Mouse (Mus musculus) midbrain, embryonic 15.5 days (tissue): Measurements from ENCODE around the gene Gprc5b. TPM values are rescaled to one million over a fixed set of nuclear protein-coding genes. Genes with fewer than 3 reads are reported as not detected.
A peak's percentile ranks its signal among the peaks of the same experiment; 100 is the strongest.

Experiments
- ATAC-seq: fragments of 200-750 bp; cut with Nextera tagmentation; replicated peaks from 2 replicates; pipeline ENCODE4 v1.8.0; 2017; ENCODE audit warnings: moderate TSS enrichment
- H3K27ac ChIP-seq: fragments of 300-500 bp; sonication (generic); 2 replicates; pipeline ENCODE4 v1.5.1; 2015; ENCODE audit warnings: mild to moderate bottlenecking, inconsistent platforms
- H3K27me3 ChIP-seq: fragments of 300-500 bp; sonication (generic); replicated peaks from 2 replicates; pipeline ENCODE4 v1.6.1; 2015; ENCODE audit warnings: inconsistent platforms
- H3K36me3 ChIP-seq: fragments of 300-500 bp; sonication (generic); replicated peaks from 2 replicates; pipeline ENCODE4 v1.6.1; 2015; ENCODE audit warnings: inconsistent platforms
- H3K4me1 ChIP-seq: fragments of 300-500 bp; sonication (generic); 2 replicates; pipeline ENCODE4 v1.6.1; 2015; ENCODE audit warnings: inconsistent platforms
- H3K4me2 ChIP-seq: fragments of 300-500 bp; sonication (generic); 2 replicates; pipeline ENCODE4 v1.6.1; 2015; ENCODE audit warnings: inconsistent platforms, mild to moderate bottlenecking, moderate library complexity
- H3K4me3 ChIP-seq: fragments of 300-500 bp; sonication (generic); 2 replicates; pipeline ENCODE4 v1.5.1; 2015; ENCODE audit warnings: mild to moderate bottlenecking, inconsistent platforms
- H3K9ac ChIP-seq: fragments of 300-500 bp; sonication (generic); 2 replicates; pipeline ENCODE4 v1.6.1; 2015; ENCODE audit warnings: mild to moderate bottlenecking, inconsistent platforms
- H3K9me3 ChIP-seq: fragments of 300-500 bp; sonication (generic); 2 replicates; pipeline ENCODE4 v1.6.1; 2016; ENCODE audit warnings: inconsistent platforms
- WGBS: fragments of 180-500 bp; shearing (Covaris S2); methylation state at CpG from one replicate; pipeline ENCODE4 v1.1.7; 2015; ENCODE audit warnings: mixed read lengths; 5-methylcytosine and 5-hydroxymethylcytosine counted together
- polyA plus RNA-seq: library from polyadenylated mRNA; unstranded; fragments of >200 nt; fragmentation: Nextera tagmentation; extraction: Ambion mirVana; gene quantifications from 2 replicates; pipeline ENCODE4 v1.2.1, GENCODE M21; 2015

Gprc5b gene
- polyA plus RNA-seq, 1 experiment from 2014 or later = 6.1 TPM

GRCm38 (mm10) chr7:118996137-118996837 lies 1.3 kb upstream of the Gprc5b start:
- Histone ChIP-seq H3K9ac (no peak overlapping the region), H3K4me1 (peaks cover 43% of the 10 kb centered on the region), H3K4me3 (no peak overlapping the region), H3K9me3 (no peaks in the 10 kb centered on the region), H3K4me2 (peak overlapping the region; percentile 83), H3K36me3 (no peaks in the 10 kb centered on the region), H3K27ac (no peak overlapping the region), H3K27me3 (no peaks in the 10 kb centered on the region)
- 7% methylated on average over 13 of the region's 13 CpGs for WGBS
- peak; percentile 61 for ATAC-seq

- H3K9me3 ChIP-seq = no peaks in the 10 kb centered on the region
- no peak overlapping the region; the same call in 1 of the 2 replicates for H3K9ac ChIP-seq
- ATAC-seq = peak; percentile 27
- 9% methylated on average over 14 of the region's 14 CpGs for WGBS
- H3K4me1 ChIP-seq = peaks cover 48% of the 10 kb centered on the region
- no peaks in the 10 kb centered on the region for H3K36me3 ChIP-seq
- peak overlapping the region; percentile 45 for H3K4me3 ChIP-seq
- no peak overlapping the region for H3K27ac ChIP-seq
- H3K27me3 ChIP-seq = no peaks in the 10 kb centered on the region
- peak overlapping the region; percentile 83 for H3K4me2 ChIP-seq
Measured at GRCm38 (mm10) chr7:118995671-118996070, 660 bp upstream of the Gprc5b start.

DNA sequence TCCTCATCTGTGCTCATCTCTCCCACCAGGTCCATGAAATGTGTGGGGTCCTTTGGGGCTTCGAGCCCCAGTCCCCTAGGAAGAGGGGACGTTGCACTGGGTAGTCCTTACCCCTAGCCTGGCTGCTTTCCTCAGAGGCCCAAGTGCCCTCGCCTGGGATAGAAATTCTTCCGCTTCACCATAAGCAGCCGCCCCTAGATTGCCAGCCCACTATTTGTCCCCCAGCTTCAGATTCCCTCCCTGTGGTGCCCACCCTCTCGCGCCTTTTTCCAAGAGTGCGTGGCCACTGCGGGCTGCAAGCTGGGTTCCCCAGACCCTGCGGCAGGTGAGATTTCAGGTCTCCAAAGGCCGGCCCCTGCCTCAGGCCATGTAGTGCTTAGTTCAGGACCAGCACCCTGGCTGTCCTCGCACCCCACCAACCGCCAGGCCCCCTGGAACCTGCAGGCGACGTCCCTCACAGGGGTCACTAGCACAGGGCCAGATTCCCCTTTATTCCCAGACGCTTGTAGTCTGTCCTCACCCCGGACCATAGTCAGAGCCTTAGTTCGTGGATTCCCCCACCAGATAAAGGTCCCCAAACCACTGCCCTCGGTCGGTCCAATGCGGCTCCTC lies 674 bp downstream of the Gprc5b start:
- H3K27ac ChIP-seq = peak overlapping the region; percentile 45
- H3K36me3 ChIP-seq = no peaks in the 10 kb centered on the region
- peaks cover 55% of the 10 kb centered on the region for H3K4me1 ChIP-seq
- H3K4me2 ChIP-seq = peak overlapping the region; percentile 83
- WGBS = under 1% methylated on average over 21 of the region's 21 CpGs
- H3K9ac ChIP-seq = peak overlapping the region; percentile 40
- H3K4me3 ChIP-seq = peak overlapping the region; percentile 45
- H3K27me3 ChIP-seq = no peaks in the 10 kb centered on the region
- H3K9me3 ChIP-seq = no peaks in the 10 kb centered on the region
- peak; percentile 21 for ATAC-seq

DNA sequence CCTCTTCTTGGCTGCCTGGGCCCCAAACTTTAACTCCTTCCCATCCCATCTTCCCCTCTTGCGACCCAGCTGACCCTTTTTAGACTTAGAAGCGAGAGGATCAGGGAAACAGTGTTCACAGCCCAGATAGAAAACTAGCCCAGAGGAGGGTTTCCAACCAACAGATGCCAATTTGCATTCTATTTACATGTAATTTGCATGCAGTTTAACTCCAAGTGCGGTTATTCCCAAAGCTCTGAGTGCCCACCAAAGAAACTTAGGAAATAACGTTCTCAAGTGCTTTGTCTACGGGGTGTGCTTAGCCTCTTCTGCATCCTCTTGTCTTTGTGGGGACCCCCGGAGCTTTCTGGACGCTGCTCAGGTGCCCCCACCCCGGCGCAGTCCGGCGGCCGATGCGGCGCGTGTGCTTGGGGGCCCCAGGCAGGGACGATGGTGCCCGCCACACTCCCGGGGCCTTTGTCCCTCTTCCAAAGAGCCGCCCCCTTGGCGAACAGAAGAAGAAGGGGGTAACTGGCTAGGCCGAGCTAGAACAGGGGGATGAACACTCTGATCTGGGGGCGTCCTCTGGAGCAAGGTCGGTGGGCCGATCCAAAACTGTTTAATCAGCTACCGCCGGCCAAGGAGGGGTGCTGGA lies 1.3 kb downstream of the Gprc5b start:
- peak overlapping the region; percentile 83 for H3K4me2 ChIP-seq
- peak overlapping the region; percentile 40 for H3K9ac ChIP-seq
- no peaks in the 10 kb centered on the region for H3K27me3 ChIP-seq
- WGBS = 1% methylated on average over 26 of the region's 26 CpGs
- H3K36me3 ChIP-seq = no peaks in the 10 kb centered on the region
- peaks cover 55% of the 10 kb centered on the region for H3K4me1 ChIP-seq
- H3K4me3 ChIP-seq = peak overlapping the region; percentile 45
- H3K27ac ChIP-seq = peak overlapping the region; percentile 68
- peak; percentile 3; the same call in 1 of the 2 replicates for ATAC-seq
- no peaks in the 10 kb centered on the region for H3K9me3 ChIP-seq

DNA sequence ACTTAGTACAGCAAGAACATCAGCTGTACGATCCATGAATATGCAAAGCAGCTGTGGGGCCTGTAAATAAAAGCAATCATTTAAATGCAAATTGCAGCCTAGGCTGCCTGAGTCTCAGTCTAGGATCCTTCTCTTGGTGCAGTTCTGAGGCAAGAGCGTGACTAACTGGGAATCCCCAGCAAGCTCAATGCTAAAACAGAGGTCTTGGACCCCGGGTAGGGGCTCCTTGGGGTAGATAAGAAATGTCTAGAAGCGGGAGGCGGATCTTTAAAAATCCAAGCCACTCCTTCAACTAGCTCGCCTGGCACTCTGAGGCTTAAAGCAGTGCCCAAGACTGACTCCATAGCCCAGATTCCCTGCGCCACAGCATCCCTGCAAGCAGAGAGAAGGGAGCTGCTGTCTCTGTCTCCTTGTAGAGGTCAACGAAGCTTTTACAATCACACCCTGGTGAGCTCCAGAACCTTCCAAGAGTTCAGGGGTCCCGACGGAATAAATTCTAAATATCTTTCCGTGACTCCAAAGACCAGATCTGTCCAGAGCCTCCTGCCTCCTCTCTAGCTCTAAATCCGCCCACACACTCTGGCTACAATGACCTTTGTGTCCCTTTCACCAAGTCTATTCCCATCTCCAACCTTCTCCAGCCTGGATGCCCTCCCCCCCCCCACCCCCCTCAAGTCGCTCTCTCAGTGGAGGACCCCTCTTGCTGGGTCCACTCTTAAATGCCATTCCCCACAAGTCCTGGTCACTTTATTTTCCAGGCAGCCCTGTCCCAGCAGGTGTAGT lies 2.2 kb downstream of the Gprc5b start:
- Histone ChIP-seq H3K4me3 (peak overlapping the region; percentile 45), H3K4me2 (peak overlapping the region; percentile 83), H3K4me1 (peaks cover 55% of the 10 kb centered on the region), H3K27ac (peak overlapping the region; percentile 68), H3K36me3 (no peaks in the 10 kb centered on the region), H3K27me3 (no peaks in the 10 kb centered on the region), H3K9ac (no peak overlapping the region), H3K9me3 (no peaks in the 10 kb centered on the region)
- 12% methylated on average over 13 of the region's 13 CpGs for WGBS
- 0 out of 2 replicates have a peak, but pooled peaks have one; percentile 2 for ATAC-seq

DNA sequence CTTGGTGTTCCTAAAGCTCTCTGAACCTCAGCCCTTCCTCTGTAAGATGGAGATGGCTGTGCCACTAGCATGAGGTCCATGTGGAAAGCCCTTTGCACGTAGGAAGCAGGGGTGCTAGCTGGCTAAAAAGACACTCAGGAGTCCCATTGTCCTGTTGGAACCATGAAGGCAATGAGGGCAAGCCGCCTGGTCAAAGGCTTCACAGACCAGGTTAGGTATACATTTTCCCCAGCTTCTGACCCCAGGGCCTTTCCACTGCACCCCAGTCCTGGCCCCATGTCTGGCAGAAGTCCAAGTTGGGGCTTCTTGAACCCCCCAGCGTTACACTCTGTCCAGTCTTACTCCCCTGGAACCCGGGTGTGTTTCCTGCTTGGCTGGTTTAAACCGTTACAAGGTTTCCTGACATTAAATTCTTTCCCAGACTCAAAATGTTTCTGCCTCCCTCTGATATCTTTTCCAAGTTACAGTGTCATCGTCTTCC lies 2.9 kb downstream of the Gprc5b start:
- no peak for ATAC-seq
- no peaks in the 10 kb centered on the region for H3K36me3 ChIP-seq
- H3K4me2 ChIP-seq = peak overlapping the region; percentile 83
- peak overlapping the region; percentile 53; the same call in 1 of the 2 replicates for H3K27ac ChIP-seq
- no peaks in the 10 kb centered on the region for H3K9me3 ChIP-seq
- no peaks in the 10 kb centered on the region for H3K27me3 ChIP-seq
- 17% methylated on average over 6 of the region's 6 CpGs for WGBS
- peaks cover 55% of the 10 kb centered on the region for H3K4me1 ChIP-seq
- no peak overlapping the region for H3K4me3 ChIP-seq
- no peak overlapping the region for H3K9ac ChIP-seq

DNA sequence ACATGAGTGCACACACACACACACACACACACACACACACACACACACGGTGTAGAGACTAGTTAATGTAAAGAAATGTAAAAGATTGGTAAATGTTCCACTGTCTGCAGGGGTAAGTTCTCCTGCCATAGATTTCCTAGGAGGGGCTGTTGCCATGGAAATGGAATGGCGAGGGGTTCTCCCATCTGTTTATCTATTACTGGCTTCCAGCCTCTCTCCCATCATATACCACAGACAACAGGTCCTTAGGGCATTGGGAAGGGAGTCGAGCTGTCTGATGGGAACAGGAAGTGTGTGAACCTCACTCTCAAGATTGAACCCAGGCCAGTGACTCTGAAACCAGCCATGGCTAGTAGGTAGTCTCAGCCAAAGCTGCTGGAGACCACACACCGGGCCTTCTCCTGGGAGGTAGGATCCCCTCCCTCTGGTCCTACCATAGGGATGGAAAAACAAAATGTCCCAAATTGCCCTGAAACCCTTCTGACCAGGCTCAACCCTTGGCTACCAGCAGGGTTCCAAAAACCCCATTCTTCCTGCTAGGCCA lies 3.6 kb downstream of the Gprc5b start:
- 26% methylated on average over 4 of the region's 4 CpGs for WGBS
- no peak overlapping the region for H3K4me3 ChIP-seq
- H3K4me1 ChIP-seq = peaks cover 55% of the 10 kb centered on the region
- H3K4me2 ChIP-seq = no peak overlapping the region
- no peak for ATAC-seq
- H3K36me3 ChIP-seq = no peaks in the 10 kb centered on the region
- H3K9me3 ChIP-seq = no peaks in the 10 kb centered on the region
- no peaks in the 10 kb centered on the region for H3K27me3 ChIP-seq
- no peak overlapping the region for H3K27ac ChIP-seq
- no peak overlapping the region for H3K9ac ChIP-seq

GRCm38 (mm10) chr7:118990282-118990681 lies 4.7 kb downstream of the Gprc5b start:
- Histone ChIP-seq H3K27me3 (no peaks in the 10 kb centered on the region), H3K4me1 (peaks cover 52% of the 10 kb centered on the region), H3K9ac (no peak overlapping the region), H3K27ac (no peak overlapping the region), H3K36me3 (no peaks in the 10 kb centered on the region), H3K9me3 (no peaks in the 10 kb centered on the region), H3K4me2 (no peak overlapping the region), H3K4me3 (no peak overlapping the region)
- ATAC-seq = no peak
- 66% methylated on average over 6 of the region's 6 CpGs for WGBS

GRCm38 (mm10) chr7:118989275-118989856 lies 5.6 kb downstream of the Gprc5b start:
- no peak overlapping the region for H3K4me2 ChIP-seq
- peaks cover 46% of the 10 kb centered on the region for H3K4me1 ChIP-seq
- no peaks in the 10 kb centered on the region for H3K27me3 ChIP-seq
- whole genome bisulfite sequencing = 86% methylated on average over 5 of the region's 5 CpGs
- no peaks in the 10 kb centered on the region for H3K36me3 ChIP-seq
- H3K4me3 ChIP-seq = no peak overlapping the region
- no peaks in the 10 kb centered on the region for H3K9me3 ChIP-seq
- ATAC-seq = no peak
- no peak overlapping the region for H3K27ac ChIP-seq
- H3K9ac ChIP-seq = no peak overlapping the region

GRCm38 (mm10) chr7:118986369-118986768 lies 8.6 kb downstream of the Gprc5b start:
- Histone ChIP-seq H3K9ac (no peak overlapping the region), H3K27me3 (no peaks in the 10 kb centered on the region), H3K36me3 (no peaks in the 10 kb centered on the region), H3K27ac (no peak overlapping the region), H3K4me3 (no peak overlapping the region), H3K4me2 (no peak overlapping the region), H3K9me3 (no peaks in the 10 kb centered on the region), H3K4me1 (peaks cover 16% of the 10 kb centered on the region)
- ATAC-seq = no peak
- WGBS = 60% methylated on average over 4 of the region's 4 CpGs

DNA sequence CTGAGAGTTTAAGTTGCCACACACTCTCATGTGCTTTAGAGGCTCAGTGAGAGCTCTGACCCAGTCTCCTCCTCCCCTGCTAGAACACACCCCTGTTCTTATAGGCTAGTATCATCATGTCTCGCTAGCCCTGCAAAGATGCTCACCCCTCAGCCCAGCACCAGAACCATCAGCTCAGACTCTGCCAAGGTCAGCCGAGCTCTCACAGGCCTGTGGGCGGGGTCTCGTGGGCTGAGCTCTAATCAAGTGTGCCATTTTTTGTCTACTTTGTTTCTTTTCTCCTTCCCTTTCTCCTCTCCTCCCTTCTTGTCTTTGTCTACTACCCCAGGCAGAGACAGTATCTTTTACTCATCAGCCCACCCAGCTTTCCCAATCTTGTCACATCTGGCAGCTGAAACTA lies 9.2 kb downstream of the Gprc5b start:
- H3K4me1 ChIP-seq = peaks cover 11% of the 10 kb centered on the region
- no peaks in the 10 kb centered on the region for H3K9me3 ChIP-seq
- H3K36me3 ChIP-seq = no peaks in the 10 kb centered on the region
- no peaks in the 10 kb centered on the region for H3K27me3 ChIP-seq
- ATAC-seq = no peak
- no peak overlapping the region for H3K4me3 ChIP-seq
- no peak overlapping the region for H3K9ac ChIP-seq
- H3K4me2 ChIP-seq = no peak overlapping the region
- WGBS = 72% methylated on average over 4 of the region's 4 CpGs
- no peak overlapping the region for H3K27ac ChIP-seq
